Mouse (Mus musculus) MEL (cell line): Measurements from ENCODE around the gene 9430038I01Rik. TPM values are rescaled to one million over a fixed set of nuclear protein-coding genes. Genes with fewer than 3 reads are reported as not detected.

Experiments used
- DNase-seq: peaks from one replicate; pipeline ENCODE4 v3.0.0; 2011; ENCODE audit warnings: low read depth, low spot score
- H3K27ac ChIP-seq: 2 replicates; pipeline ENCODE4 v1.5.1; 2012; ENCODE audit warnings: low read depth, mild to moderate bottlenecking, control low read depth, low read length, moderate library complexity; ENCODE audit not compliant: control insufficient read depth
- H3K27me3 ChIP-seq, 2 experiments: fragments of 150-350 bp in 1 of 2; sonication (generic) in 1 of 2; 2 replicates each; pipeline ENCODE4 v1.6.1; 2012; ENCODE audit warnings: low read length in 2 of 2, mild to moderate bottlenecking in 2 of 2, improper control_type of control experiment in 1 of 2, moderate library complexity in 1 of 2; ENCODE audit not compliant: insufficient read depth in 2 of 2, control insufficient read depth in 1 of 2
- H3K36me3 ChIP-seq, 2 experiments: 2 replicates each; pipeline ENCODE4 v1.6.1; 2012 to 2014; ENCODE audit warnings: low read length in 2 of 2, improper control_type of control experiment in 1 of 2, inconsistent platforms in 1 of 2, mild to moderate bottlenecking in 1 of 2; ENCODE audit not compliant: insufficient read depth in 2 of 2, control insufficient read depth in 1 of 2
- H3K4me1 ChIP-seq, 2 experiments: fragments of 150-350 bp in 1 of 2; sonication (generic) in 1 of 2; 2 replicates each; pipeline ENCODE4 v1.6.1; 2012; ENCODE audit warnings: low read length in 2 of 2, improper control_type of control experiment in 1 of 2, mild to moderate bottlenecking in 1 of 2; ENCODE audit not compliant: insufficient read depth in 2 of 2, control insufficient read depth in 1 of 2
- H3K4me3 ChIP-seq, 2 experiments: fragments of 150-350 bp in 1 of 2; sonication (generic) in 1 of 2; 2 replicates each; pipeline ENCODE4 v1.5.1; 2012; ENCODE audit warnings: low read depth in 2 of 2, low read length in 2 of 2, mild to moderate bottlenecking in 2 of 2, moderate library complexity in 2 of 2, control low read depth in 1 of 2, improper control_type of control experiment in 1 of 2; ENCODE audit not compliant: control insufficient read depth in 1 of 2, insufficient read depth in 1 of 2
- H3K79me2 ChIP-seq: 2 replicates; pipeline ENCODE4 v1.6.1; 2012; ENCODE audit warnings: mild to moderate bottlenecking, low read length, moderate library complexity; ENCODE audit not compliant: control insufficient read depth, poor library complexity, insufficient read depth
- H3K9ac ChIP-seq: 2 replicates; pipeline ENCODE4 v1.6.1; 2012; ENCODE audit warnings: low read depth, mild to moderate bottlenecking, control low read depth, low read length, moderate library complexity; ENCODE audit not compliant: control insufficient read depth, poor library complexity, severe bottlenecking
- H3K9me3 ChIP-seq: fragments of 150-350 bp; sonication (generic); replicated peaks from 2 replicates; pipeline ENCODE4 v1.6.1; 2012; ENCODE audit warnings: mild to moderate bottlenecking, low read length, improper control_type of control experiment, moderate library complexity; ENCODE audit not compliant: insufficient read depth
- CHD2 ChIP-seq: IDR thresholded peaks from 2 replicates; pipeline ENCODE4 v1.6.1; 2011; ENCODE audit warnings: low read length, improper control_type of control experiment
- ELF1 ChIP-seq: IDR thresholded peaks from 2 replicates; pipeline ENCODE4 v1.6.1; 2014; ENCODE audit warnings: low read depth, mild to moderate bottlenecking, inconsistent platforms, low read length, improper control_type of control experiment, moderate library complexity
- EP300 ChIP-seq, 2 experiments: IDR thresholded peaks; 2 replicates each; pipeline ENCODE4 v1.6.1; 2011; ENCODE audit warnings: improper control_type of control experiment in 2 of 2, low read length in 2 of 2, low read depth in 1 of 2, mild to moderate bottlenecking in 1 of 2
- ETS1 ChIP-seq: IDR thresholded peaks from 2 replicates; pipeline ENCODE4 v1.6.1; 2012; ENCODE audit warnings: low read depth, mild to moderate bottlenecking, inconsistent platforms, low read length, improper control_type of control experiment, moderate library complexity
- GATA1 ChIP-seq: IDR thresholded peaks from 2 replicates; pipeline ENCODE4 v1.6.1; 2011; ENCODE audit warnings: low read depth, low read length, improper control_type of control experiment
- MAFK ChIP-seq: IDR thresholded peaks from 2 replicates; pipeline ENCODE4 v1.6.1; 2011; ENCODE audit warnings: low read depth, mild to moderate bottlenecking, low read length, improper control_type of control experiment, borderline replicate concordance
- MAX ChIP-seq: IDR thresholded peaks from 2 replicates; pipeline ENCODE4 v1.6.1; 2011; ENCODE audit warnings: low read length, improper control_type of control experiment
- MEF2A ChIP-seq: IDR thresholded peaks from 2 replicates; pipeline ENCODE4 v1.6.1; 2014; ENCODE audit warnings: low read depth, mild to moderate bottlenecking, inconsistent platforms, low read length, improper control_type of control experiment; ENCODE audit not compliant: poor library complexity, insufficient replicate concordance, severe bottlenecking; ENCODE audit errors: extremely low read depth
- MXI1 ChIP-seq: IDR thresholded peaks from 2 replicates; pipeline ENCODE4 v1.6.1; 2011; ENCODE audit warnings: mild to moderate bottlenecking, low read depth, low read length, improper control_type of control experiment
- NELFE ChIP-seq: IDR thresholded peaks from 2 replicates; pipeline ENCODE4 v1.6.1; 2011; ENCODE audit warnings: low read depth, low read length, improper control_type of control experiment
- NRF1 ChIP-seq: IDR thresholded peaks from 2 replicates; pipeline ENCODE4 v1.6.1; 2014; ENCODE audit warnings: low read depth, mild to moderate bottlenecking, inconsistent platforms, low read length, improper control_type of control experiment, moderate library complexity; ENCODE audit not compliant: poor library complexity, insufficient read depth, severe bottlenecking
- POLR2A ChIP-seq, 2 experiments: IDR thresholded peaks; 2 replicates each; pipeline ENCODE4 v1.6.1; 2011 to 2012; ENCODE audit warnings: low read length in 2 of 2, mild to moderate bottlenecking in 2 of 2, control low read depth in 1 of 2, improper control_type of control experiment in 1 of 2, low read depth in 1 of 2, moderate library complexity in 1 of 2; ENCODE audit not compliant: control insufficient read depth in 1 of 2, insufficient read depth in 1 of 2, poor library complexity in 1 of 2
- TBP ChIP-seq: IDR thresholded peaks from 2 replicates; pipeline ENCODE4 v1.8.0; 2011; ENCODE audit warnings: low read depth, low read length, improper control_type of control experiment
- UBTF ChIP-seq: IDR thresholded peaks from 2 replicates; pipeline ENCODE4 v1.6.1; 2012; ENCODE audit warnings: low read depth, mild to moderate bottlenecking, inconsistent platforms, low read length, improper control_type of control experiment, moderate library complexity, borderline replicate concordance; ENCODE audit not compliant: insufficient read depth
- USF2 ChIP-seq, 2 experiments: IDR thresholded peaks; 2 replicates each; pipeline ENCODE4 v1.6.1; 2011 to 2012; ENCODE audit warnings: improper control_type of control experiment in 2 of 2, low read length in 2 of 2, borderline replicate concordance in 1 of 2, inconsistent platforms in 1 of 2, low read depth in 1 of 2, mild to moderate bottlenecking in 1 of 2; ENCODE audit not compliant: insufficient read depth in 1 of 2
- ZKSCAN1 ChIP-seq: IDR thresholded peaks from 2 replicates; pipeline ENCODE4 v1.6.1; 2012; ENCODE audit warnings: low read depth, mild to moderate bottlenecking, inconsistent platforms, low read length, improper control_type of control experiment, moderate library complexity
- ZMIZ1 ChIP-seq: IDR thresholded peaks from 2 replicates; pipeline ENCODE4 v1.6.1; 2012; ENCODE audit warnings: low read depth, mild to moderate bottlenecking, inconsistent platforms, low read length, improper control_type of control experiment, moderate library complexity
- ZNF384 ChIP-seq: IDR thresholded peaks from 2 replicates; pipeline ENCODE4 v1.6.1; 2012; ENCODE audit warnings: low read depth, mild to moderate bottlenecking, inconsistent platforms, low read length, improper control_type of control experiment
- polyA plus RNA-seq, 2 experiments: library from polyadenylated mRNA; stranded (reverse) in 1 of 2; unstranded in 1 of 2; fragments of >175 nt in 1 of 2; fragments of >200 nt in 1 of 2; gene quantifications; 2 replicates each; pipeline versions ENCODE4 v1.2.1 to v1.2.4; 2012; ENCODE audit warnings: low replicate concordance in 2 of 2, low read depth in 1 of 2; ENCODE audit not compliant: insufficient read length in 2 of 2, insufficient read depth in 1 of 2, missing spikeins in 1 of 2
- total RNA-seq: library from RNA; depleted of rRNA; stranded (reverse); fragments of 300-350 nt; gene quantifications from 2 replicates; pipeline ENCODE4 v1.2.3, GENCODE M21; 2012

Gene 9430038I01Rik
- total and polyA plus RNA-seq, 3 experiments: 19.0 to 24.5 TPM; not detected in 1

DNA sequence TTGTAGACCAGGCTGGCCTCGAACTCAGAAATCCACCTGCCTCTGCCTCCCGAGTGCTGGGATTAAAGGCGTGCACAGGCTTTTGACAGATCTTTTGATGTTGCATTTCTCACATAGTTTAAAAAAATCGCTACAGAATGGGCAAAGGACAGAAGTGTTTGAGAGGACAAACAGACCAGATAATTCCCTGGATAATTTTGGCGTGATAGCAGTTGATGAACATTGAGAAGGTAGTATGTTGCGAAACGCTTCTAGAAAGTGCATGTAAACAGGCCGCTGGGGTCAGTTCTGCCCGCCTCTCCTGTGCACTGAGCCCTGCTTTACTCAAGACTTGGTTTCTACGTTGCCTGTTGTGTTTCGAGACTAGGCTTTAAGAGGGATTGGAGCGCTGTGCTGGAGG is 34.8 kb upstream of the 9430038I01Rik start:
- no peak for DNase-seq
- Histone ChIP-seq H3K4me1 (peaks cover 0 to 2% of the 10 kb centered on the region in 2 experiments; a peak in 2 of 4 replicates), H3K4me3 (no peak overlapping the region), H3K27me3 (no peaks in the 10 kb centered on the region), H3K9me3 (no peaks in the 10 kb centered on the region), H3K9ac (no peak overlapping the region), H3K27ac (no peak overlapping the region), H3K36me3 (peaks cover 3 to 9% of the 10 kb centered on the region in 2 experiments), H3K79me2 (peaks cover 41% of the 10 kb centered on the region)
- TF ChIP-seq MXI1 (no peak), USF2 (IDR thresholded peaks at IDR 0.05; ENCODE audit: borderline replicate concordance in 1 of 2, insufficient read depth in 1 of 2, low read depth in 1 of 2, low read length in 2 of 2) (no peak), ELF1 (no peak), CHD2 (no peak), MAX (no peak), MEF2A (no peak), ZNF384 (no peak), ZKSCAN1 (no peak), GATA1 (no peak), POLR2A (IDR thresholded peaks at IDR 0.05; ENCODE audit: control insufficient read depth in 1 of 2, insufficient read depth in 1 of 2, low read depth in 1 of 2, low read length in 2 of 2, poor library complexity in 1 of 2) (no peak), EP300 (IDR thresholded peaks at IDR 0.05; ENCODE audit: low read depth in 1 of 2, low read length in 2 of 2) (no peak), NELFE (no peak), TBP (no peak), MAFK (no peak)

DNA sequence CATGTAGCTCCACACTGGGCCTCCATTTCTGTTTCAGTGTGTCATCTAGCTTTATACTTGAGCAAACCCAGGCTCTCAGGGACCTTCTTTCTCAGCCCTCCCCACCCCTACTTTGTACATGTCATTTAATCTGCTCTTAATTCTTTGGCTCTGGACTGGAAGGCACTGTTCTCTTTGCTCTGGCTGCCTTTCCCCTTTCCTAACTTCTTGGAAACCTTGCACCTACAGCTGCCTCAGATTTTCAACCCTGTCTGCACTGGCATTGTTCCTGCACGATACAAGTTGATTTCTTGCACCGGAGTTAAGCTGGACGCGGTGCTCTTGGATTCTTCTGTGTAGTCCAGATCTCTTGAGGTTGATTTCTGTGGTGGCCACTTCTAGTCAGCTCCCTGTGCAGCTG is 32.4 kb upstream of the 9430038I01Rik start:
- Histone ChIP-seq H3K4me3 (no peak overlapping the region), H3K36me3 (peaks cover 3 to 11% of the 10 kb centered on the region in 2 experiments), H3K9ac (no peak overlapping the region), H3K79me2 (peaks cover 56% of the 10 kb centered on the region), H3K27ac (no peak overlapping the region), H3K4me1 (peaks cover 0 to 2% of the 10 kb centered on the region in 2 experiments; a peak in 3 of 4 replicates), H3K27me3 (no peaks in the 10 kb centered on the region), H3K9me3 (no peaks in the 10 kb centered on the region)
- no peak for TF ChIP-seq NRF1
- no peak for TF ChIP-seq UBTF
- TF ChIP-seq ETS1: no peak
- no peak for TF ChIP-seq ZMIZ1
- TF ChIP-seq MEF2A: no peak
- no peak for DNase-seq
